In genomic region chr1:194303951-194304350, GRCm38 (mm10) we compare ENCODE assay signal across 36 mouse cellular contexts.
"Had no signal": no experiment of that assay in that cellular context is flagged by ENCODE, and none has a peak within 500 bp of the region (broad histone marks: within the 10 kb centered on the region; RNA-seq: fewer than 3 reads in every experiment).

No protein-coding gene starts in this region.

- H3K36me3 ChIP-seq: heart, embryonic 10.5 days; heart, embryonic 12.5 days; heart, embryonic 13.5 days; heart, embryonic 15.5 days; hindbrain, embryonic 10.5 days; hindbrain, embryonic 12.5 days; hindbrain, embryonic 13.5 days; hindbrain, embryonic 15.5 days; intestine, embryonic 15.5 days; kidney, embryonic 15.5 days had no signal

- DNase-seq: heart, adult 2 months; heart, postnatal 10 days; heart, postnatal 14 days; heart, postnatal 36 days; heart, postnatal 4 days; kidney, adult 11 months; kidney, adult 18-20 months; kidney, adult 2 months; kidney, adult 8-10 months; kidney, adult 9 months; kidney, postnatal 10 days; kidney, postnatal 14 days; kidney, postnatal 25 days; kidney, postnatal 36 days; kidney, postnatal 4 days; layer of hippocampus, adult 9-11 months; layer of hippocampus, postnatal 36 days had no signal

- H3K27ac ChIP-seq: heart, adult 2 months; heart, embryonic 10.5 days; heart, embryonic 13.5 days; heart, embryonic 15.5 days; hindbrain, embryonic 10.5 days; hindbrain, embryonic 12.5 days; hindbrain, embryonic 13.5 days; hindbrain, embryonic 14.5 days; hindbrain, embryonic 15.5 days; hindbrain, postnatal 0 days; intestine, embryonic 15.5 days; kidney, embryonic 15.5 days; kidney, postnatal 0 days; layer of hippocampus, adult 2 months had no signal

- H3K9ac ChIP-seq: heart, embryonic 12.5 days; heart, embryonic 13.5 days; heart, embryonic 15.5 days; hindbrain, embryonic 12.5 days; hindbrain, embryonic 13.5 days; hindbrain, embryonic 14.5 days; hindbrain, embryonic 15.5 days; intestine, embryonic 15.5 days; kidney, embryonic 15.5 days had no signal

- H3K4me2 ChIP-seq: heart, embryonic 11.5 days; heart, embryonic 12.5 days; heart, embryonic 13.5 days; heart, embryonic 15.5 days; hindbrain, embryonic 12.5 days; hindbrain, embryonic 13.5 days; hindbrain, embryonic 14.5 days; hindbrain, embryonic 15.5 days; intestine, embryonic 15.5 days; kidney, embryonic 15.5 days had no signal

- ATAC-seq: hindbrain, embryonic 16.5 days; hindbrain, postnatal 0 days; inflammation-experienced regulatory T-cells, adult 6 months; intestine, embryonic 15.5 days; intestine, embryonic 16.5 days; intestine, postnatal 0 days had no signal

- H3K4me3 ChIP-seq: heart, adult 2 months; heart, embryonic 10.5 days; heart, embryonic 12.5 days; heart, embryonic 13.5 days; heart, embryonic 15.5 days; hindbrain, embryonic 10.5 days; hindbrain, embryonic 12.5 days; hindbrain, embryonic 13.5 days; hindbrain, embryonic 15.5 days; intestine, embryonic 15.5 days; kidney, embryonic 15.5 days; layer of hippocampus, adult 2 months had no signal

- H3K4me1 ChIP-seq: heart, embryonic 15.5 days; hindbrain, embryonic 10.5 days; hindbrain, embryonic 12.5 days; hindbrain, embryonic 15.5 days; intestine, embryonic 15.5 days; kidney, embryonic 15.5 days had no signal

- H3K9me3 ChIP-seq: heart, embryonic 10.5 days; heart, embryonic 12.5 days; heart, embryonic 13.5 days; heart, embryonic 15.5 days; hindbrain, embryonic 10.5 days; hindbrain, embryonic 12.5 days; hindbrain, embryonic 13.5 days; hindbrain, embryonic 15.5 days; intestine, embryonic 15.5 days; kidney, embryonic 15.5 days had no signal

- H3K27me3 ChIP-seq: hindbrain, embryonic 13.5 days; hindbrain, embryonic 15.5 days; intestine, embryonic 15.5 days; kidney, embryonic 15.5 days had no signal
